Mouse (Mus musculus): ENCODE measurements at regions not wholly inside any gene's neighbourhood (a gene's known extent, or its start where the extent isn't known, plus 50 kb on each side); places are given as distances from the start of the nearest gene placed in this dataset.

DNA sequence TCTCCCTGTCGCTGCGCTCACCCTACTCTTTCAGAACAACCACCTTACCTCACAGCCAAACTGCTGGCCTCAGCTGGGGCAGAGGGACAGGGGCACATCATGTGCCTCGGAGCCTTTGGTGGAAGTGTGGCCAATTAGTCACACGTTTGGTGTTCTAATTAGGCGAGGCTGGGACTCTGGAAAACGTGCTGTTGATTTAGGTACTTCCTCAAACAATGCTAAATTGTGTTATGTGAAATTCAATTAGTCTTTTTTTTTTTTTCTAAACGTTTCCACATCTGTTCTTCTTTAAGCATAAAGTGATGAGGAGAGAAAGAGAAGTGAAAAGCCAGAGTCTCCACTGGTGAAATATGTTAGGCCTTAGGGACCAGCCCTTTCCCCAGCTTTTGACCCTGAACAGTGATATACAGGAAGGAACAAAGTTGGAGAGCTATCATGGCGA is 174.1 kb downstream of the Tbx18 start:
- no peak overlapping the region for H3K27ac ChIP-seq

DNA sequence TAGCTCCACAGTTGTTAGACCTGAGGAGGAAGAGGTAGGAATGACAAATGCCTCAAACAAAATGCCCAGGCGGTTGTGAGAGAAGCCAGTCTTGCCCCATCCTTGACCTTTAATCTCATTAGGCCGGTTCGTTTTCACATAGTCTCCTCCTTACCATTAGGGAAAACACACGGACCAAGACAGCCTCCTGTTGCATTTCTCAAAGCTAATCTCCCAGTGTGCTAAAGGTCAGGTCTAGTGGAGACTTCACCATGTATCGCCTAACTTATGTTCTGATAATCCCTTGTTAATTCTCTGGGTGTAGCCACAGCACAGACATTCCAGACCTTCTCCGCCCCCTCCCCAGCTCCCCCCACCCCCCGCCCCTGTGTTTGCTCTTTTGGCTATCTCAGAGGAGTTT is 174.5 kb downstream of the Tbx18 start:
- no peaks in the 10 kb centered on the region for H3K36me3 ChIP-seq
- peaks cover 6% of the 10 kb centered on the region for H3K4me1 ChIP-seq (replicated peaks)
- H3K4me3 ChIP-seq, result no peak overlapping the region
- no peaks in the 10 kb centered on the region for H3K9me3 ChIP-seq
- no peak overlapping the region for H3K27ac ChIP-seq
- H3K27me3 ChIP-seq (ENCODE audit: insufficient read depth, poor library complexity, severe bottlenecking), result no peaks in the 10 kb centered on the region
- WGBS, result 37% methylated on average over 7 of the region's 7 CpGs
- no peak for DNase-seq (ENCODE audit: low spot score)

More for the DNA sequence above, 174.1 kb downstream of the Tbx18 start:
- WGBS, result 36% methylated on average over 8 of the region's 8 CpGs
- Histone ChIP-seq H3K36me3 (no peaks in the 10 kb centered on the region), H3K9me3 (no peaks in the 10 kb centered on the region), H3K4me3 (no peak overlapping the region), H3K27me3 (ENCODE audit: insufficient read depth, poor library complexity, severe bottlenecking) (no peaks in the 10 kb centered on the region), H3K4me1 (replicated peaks) (peaks cover 6% of the 10 kb centered on the region)
- no peak for DNase-seq (ENCODE audit: low spot score)

DNA sequence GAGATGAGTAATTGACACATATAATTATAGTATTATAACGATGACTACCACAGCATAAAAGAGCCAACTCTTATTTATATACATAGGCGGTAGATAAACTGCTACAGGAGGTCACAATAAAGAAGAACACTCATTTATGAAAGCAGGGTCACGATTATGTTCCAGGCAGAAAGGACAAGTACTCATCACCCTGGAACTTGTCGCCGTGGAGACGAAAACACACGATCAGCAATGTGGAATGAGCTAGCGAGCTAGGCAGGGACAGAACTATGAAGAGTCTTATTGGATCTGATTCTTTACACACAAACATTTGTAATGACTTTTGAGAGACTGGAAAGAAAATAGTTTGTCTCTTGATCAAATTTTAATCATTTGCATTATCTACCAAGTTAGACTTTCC is 197.9 kb downstream of the Tbx18 start:
- 62% methylated on average over 8 of the region's 8 CpGs for WGBS
- peak; percentile 31 for DNase-seq (ENCODE audit: low spot score)
- no peaks in the 10 kb centered on the region for H3K4me1 ChIP-seq (replicated peaks)

DNA sequence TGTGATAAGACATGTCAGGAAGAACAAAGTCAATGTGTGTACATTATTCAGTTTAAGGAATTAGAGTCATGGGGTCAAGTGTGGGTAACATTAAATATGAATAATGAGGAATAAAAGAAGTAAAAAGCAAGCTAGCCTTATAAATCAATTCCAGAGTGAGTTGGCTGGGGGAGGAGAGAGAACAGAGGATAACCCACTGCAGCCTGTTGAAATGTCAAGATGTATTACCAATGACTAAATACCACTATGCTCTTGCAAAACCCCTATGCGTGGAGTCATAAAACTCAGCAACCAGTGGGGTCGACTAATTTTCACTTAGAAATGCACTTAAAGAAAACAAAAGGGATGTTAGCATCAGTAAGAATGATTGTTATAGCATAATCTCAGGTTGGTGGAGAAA is 201.2 kb downstream of the Tbx18 start:
- Histone ChIP-seq H3K9me3 (no peaks in the 10 kb centered on the region), H3K36me3 (no peaks in the 10 kb centered on the region), H3K27ac (no peak overlapping the region), H3K4me1 (replicated peaks) (no peaks in the 10 kb centered on the region), H3K4me3 (no peak overlapping the region), H3K27me3 (ENCODE audit: insufficient read depth, poor library complexity, severe bottlenecking) (no peaks in the 10 kb centered on the region)
- 86% methylated on average over 2 of the region's 2 CpGs for WGBS
- no peak for DNase-seq (ENCODE audit: low spot score)

More for the DNA sequence above, 197.9 kb downstream of the Tbx18 start:
- Histone ChIP-seq H3K36me3 (no peaks in the 10 kb centered on the region), H3K27ac (no peak overlapping the region), H3K4me3 (no peak overlapping the region), H3K9me3 (no peaks in the 10 kb centered on the region), H3K27me3 (ENCODE audit: insufficient read depth, poor library complexity, severe bottlenecking) (no peaks in the 10 kb centered on the region)

DNA sequence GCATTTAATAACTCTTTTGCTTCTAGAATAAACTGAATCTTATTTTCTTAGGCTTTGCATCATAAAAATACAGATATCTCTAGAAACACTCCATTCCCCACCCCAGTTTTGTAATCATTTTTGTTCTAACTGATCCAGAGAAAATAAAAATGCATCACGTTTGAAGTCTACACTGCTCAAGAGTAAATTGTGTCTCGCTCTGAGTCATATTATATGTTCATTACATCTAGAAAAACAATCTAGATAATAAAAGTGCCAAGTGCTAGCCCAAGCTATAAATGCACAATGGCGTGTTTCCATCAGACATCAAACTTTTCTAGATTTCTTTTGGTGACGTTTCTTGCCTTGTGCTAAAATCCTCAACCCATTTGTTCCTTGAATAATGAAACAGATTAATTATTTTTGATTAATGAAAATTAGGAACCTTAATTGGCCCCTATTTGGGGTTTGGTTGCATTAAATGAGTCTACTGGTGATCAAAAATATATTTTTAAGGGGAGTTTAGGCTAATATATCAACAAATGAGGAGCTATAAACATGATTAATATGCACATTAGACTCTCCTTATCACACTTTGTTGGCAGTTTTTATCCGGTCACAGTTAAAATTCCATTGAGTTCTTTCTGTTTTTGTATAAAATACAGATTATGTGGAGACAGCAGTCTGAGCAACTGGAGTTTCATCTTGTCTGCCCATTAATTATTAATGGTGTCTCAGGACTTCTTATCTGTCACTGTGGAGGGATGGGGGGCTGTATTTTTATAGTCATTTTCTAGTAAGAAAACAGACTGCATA is 206.0 kb downstream of the Tbx18 start:
- no peaks in the 10 kb centered on the region for H3K4me1 ChIP-seq (replicated peaks)
- WGBS, result 88% methylated on average over 5 of the region's 5 CpGs

DNA sequence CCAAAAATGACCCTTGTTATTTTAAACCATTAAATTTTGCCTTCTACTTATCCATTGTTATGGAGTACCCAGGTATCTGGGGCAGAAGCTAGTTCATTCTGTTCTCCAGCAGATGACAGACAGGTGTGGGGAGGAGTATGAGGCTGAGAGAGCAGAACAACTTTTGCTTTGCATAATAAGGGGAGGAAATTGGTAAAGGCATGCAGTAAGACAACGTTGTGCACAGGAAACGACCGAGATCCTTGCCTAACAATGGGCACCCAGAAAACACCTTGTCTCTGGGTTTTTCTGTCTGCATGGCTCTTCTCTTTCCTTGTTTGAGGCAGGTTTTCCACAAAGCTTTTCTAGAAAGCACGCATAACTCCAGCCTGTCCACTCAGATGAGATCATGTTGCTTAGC is 220.4 kb downstream of the Tbx18 start:
- no peaks in the 10 kb centered on the region for H3K9me3 ChIP-seq
- H3K36me3 ChIP-seq, result no peaks in the 10 kb centered on the region
- no peaks in the 10 kb centered on the region for H3K27me3 ChIP-seq (ENCODE audit: insufficient read depth, poor library complexity, severe bottlenecking)
- no peak for DNase-seq (ENCODE audit: low spot score)
- no peaks in the 10 kb centered on the region for H3K4me1 ChIP-seq (replicated peaks)
- no peak overlapping the region for H3K4me3 ChIP-seq
- no peak overlapping the region for H3K27ac ChIP-seq
- 81% methylated on average over 4 of the region's 4 CpGs for WGBS

More for the DNA sequence above, 206.0 kb downstream of the Tbx18 start:
- H3K4me3 ChIP-seq, result no peak overlapping the region
- H3K27ac ChIP-seq, result no peak overlapping the region
- no peaks in the 10 kb centered on the region for H3K9me3 ChIP-seq
- no peaks in the 10 kb centered on the region for H3K27me3 ChIP-seq (ENCODE audit: insufficient read depth, poor library complexity, severe bottlenecking)
- H3K36me3 ChIP-seq, result no peaks in the 10 kb centered on the region
- DNase-seq (ENCODE audit: low spot score), result no peak

DNA sequence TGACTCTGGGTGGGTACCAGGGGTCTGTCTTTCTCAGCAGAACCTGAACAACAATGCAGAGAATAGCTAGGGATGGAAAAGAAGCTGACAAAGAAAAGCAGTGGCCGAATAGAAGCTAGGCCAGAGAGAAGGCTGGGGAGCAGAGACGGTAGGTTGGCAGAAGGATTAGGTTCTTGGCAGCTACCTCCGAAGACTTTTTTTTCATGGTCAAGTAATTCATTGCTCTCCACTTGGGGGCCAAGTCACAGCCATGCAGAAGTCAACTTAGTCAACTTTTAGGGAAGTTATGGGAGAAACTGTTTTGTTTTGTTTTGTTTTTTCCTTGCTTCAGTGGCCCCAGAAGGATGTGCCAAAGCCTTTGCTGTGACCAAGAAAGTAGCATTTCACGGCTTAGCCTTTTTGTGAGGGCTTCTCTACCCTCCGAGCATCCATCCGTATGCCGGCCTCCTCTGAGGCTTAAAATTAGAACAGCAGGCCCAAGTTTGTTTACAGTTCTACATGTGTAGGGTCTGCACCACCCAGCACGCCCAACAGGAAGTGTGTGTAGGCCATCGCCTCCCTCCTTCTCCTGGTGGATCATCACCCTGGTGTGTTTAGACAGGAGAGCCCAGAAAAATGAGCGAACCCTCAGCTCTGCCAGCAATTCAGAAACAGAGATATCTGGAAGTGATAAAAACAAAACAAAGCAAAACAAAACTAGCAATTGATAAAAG is 226.2 kb downstream of the Tbx18 start:
- 70% methylated on average over 10 of the region's 10 CpGs for WGBS
- no peak overlapping the region for H3K4me3 ChIP-seq
- no peaks in the 10 kb centered on the region for H3K9me3 ChIP-seq
- no peak for DNase-seq (ENCODE audit: low spot score)
- 0 out of 2 replicates have a peak, but pooled peaks cover 3% of the 10 kb centered on the region for H3K4me1 ChIP-seq (replicated peaks)
- H3K27me3 ChIP-seq (ENCODE audit: insufficient read depth, poor library complexity, severe bottlenecking), result no peaks in the 10 kb centered on the region
- H3K27ac ChIP-seq, result no peak overlapping the region
- no peaks in the 10 kb centered on the region for H3K36me3 ChIP-seq

DNA sequence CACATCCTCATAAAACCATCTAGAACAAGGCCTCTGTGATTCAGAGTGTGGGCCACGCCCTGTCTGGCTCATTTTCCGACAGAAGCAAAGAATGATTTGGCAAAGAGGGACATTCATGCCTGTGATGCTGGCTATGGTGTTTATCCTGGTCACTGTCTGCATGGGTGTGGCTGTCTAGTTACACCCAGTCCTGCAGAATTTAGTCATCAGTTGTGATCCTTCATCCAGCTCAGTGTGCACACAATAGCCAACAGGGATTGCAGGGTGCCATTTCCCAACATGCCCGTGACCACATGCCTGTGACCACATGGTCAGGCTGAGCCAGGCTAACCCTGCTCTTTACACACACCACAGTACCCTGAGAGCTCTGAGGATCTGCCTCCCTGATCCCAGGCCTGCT is 208.8 kb upstream of the Cep162 start:
- H3K36me3 ChIP-seq, result no peaks in the 10 kb centered on the region
- DNase-seq (ENCODE audit: low spot score), result no peak
- H3K27me3 ChIP-seq (ENCODE audit: insufficient read depth, poor library complexity, severe bottlenecking), result no peaks in the 10 kb centered on the region
- H3K4me3 ChIP-seq, result no peak overlapping the region
- H3K27ac ChIP-seq, result no peak overlapping the region
- H3K4me1 ChIP-seq (replicated peaks), result no peaks in the 10 kb centered on the region
- no peaks in the 10 kb centered on the region for H3K9me3 ChIP-seq
- WGBS, result 87% methylated on average over 3 of the region's 3 CpGs

DNA sequence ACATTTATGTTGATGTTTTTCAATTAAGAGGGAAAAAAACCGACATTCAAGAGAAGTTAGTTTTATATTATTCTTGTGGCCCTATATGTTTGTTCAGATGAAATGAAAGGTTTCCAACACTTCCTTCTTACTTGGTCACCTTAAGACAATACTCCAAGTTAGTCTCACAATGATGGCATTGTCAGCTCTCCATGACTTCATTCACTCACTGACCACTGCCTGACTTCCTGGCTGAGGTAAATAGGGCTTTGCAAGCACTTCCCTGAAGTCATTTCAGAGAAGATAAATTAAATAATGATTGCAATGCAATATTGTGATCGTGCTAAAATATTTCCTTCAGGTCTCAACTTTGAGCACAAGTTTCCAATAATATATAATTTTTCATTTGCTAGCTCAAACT is 197.9 kb upstream of the Cep162 start:
- Histone ChIP-seq H3K27me3 (ENCODE audit: insufficient read depth, poor library complexity, severe bottlenecking) (no peaks in the 10 kb centered on the region), H3K27ac (no peak overlapping the region), H3K4me3 (no peak overlapping the region), H3K9me3 (no peaks in the 10 kb centered on the region), H3K4me1 (replicated peaks) (no peaks in the 10 kb centered on the region), H3K36me3 (no peaks in the 10 kb centered on the region)
- DNase-seq (ENCODE audit: low spot score), result no peak
- WGBS, result 77% methylated on average over 2 of the region's 2 CpGs

DNA sequence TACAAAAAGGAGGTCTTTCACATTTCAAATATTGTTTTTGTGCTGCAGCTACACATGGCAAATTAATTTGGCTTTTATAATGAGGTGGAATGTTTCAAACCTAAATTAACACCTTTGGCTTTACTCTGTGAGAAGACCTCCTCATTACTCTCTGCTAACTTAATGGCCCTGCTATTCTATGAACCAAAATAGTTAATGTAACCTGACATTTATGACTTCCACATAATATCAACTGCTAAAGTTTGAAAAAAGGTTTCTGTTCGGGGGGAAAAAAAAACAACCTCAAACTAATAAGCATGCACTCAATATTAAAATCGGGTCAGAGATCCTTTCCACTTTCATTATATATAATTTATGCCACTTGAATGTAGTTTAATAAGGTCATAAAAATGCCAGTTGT is 197.2 kb upstream of the Cep162 start:
- Histone ChIP-seq H3K27ac (no peak overlapping the region), H3K4me3 (no peak overlapping the region), H3K36me3 (no peaks in the 10 kb centered on the region), H3K9me3 (no peaks in the 10 kb centered on the region), H3K27me3 (ENCODE audit: insufficient read depth, poor library complexity, severe bottlenecking) (no peaks in the 10 kb centered on the region), H3K4me1 (replicated peaks) (no peaks in the 10 kb centered on the region)
- no peak for DNase-seq (ENCODE audit: low spot score)
- 87% methylated on average over 2 of the region's 2 CpGs for WGBS

DNA sequence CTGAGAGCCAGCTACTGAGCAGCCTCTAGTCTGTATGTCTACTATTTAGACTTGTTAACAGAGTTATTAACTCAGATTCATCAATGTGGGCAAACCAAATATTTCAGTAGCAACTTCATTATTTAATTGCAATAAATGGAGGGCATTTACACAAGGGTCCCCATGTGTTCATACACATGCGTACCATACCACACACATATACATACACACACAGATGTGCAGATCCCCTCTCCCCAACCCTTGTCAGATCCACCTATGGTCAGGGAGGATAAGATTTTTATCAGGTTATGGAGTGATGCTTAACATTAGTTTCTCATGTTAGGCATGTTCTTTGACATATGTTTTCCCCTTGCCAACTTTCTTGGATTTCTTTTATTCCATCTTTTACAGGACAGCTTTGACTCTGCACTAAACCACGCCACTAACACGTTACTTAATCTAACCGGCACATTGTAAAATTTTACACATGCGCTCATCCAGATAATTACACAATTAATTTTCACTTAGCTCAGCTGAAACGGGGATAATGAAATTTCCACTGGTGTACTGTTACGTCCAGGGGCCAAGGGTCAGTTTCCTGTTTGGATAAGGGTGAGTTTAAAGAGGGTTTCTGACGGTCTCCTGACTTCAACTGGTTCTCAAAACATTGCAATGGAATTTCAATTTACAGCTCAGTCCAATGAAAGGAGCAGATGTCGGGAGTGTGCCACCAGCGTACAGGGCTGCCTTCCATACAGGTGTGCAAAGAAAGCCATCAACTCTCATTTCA is 188.3 kb upstream of the Cep162 start:
- no peaks in the 10 kb centered on the region for H3K27me3 ChIP-seq (ENCODE audit: insufficient read depth, poor library complexity, severe bottlenecking)
- no peaks in the 10 kb centered on the region for H3K9me3 ChIP-seq
- H3K4me3 ChIP-seq, result no peak overlapping the region
- no peak for DNase-seq (ENCODE audit: low spot score)
- no peak overlapping the region for H3K27ac ChIP-seq
- no peaks in the 10 kb centered on the region for H3K4me1 ChIP-seq (replicated peaks)
- no peaks in the 10 kb centered on the region for H3K36me3 ChIP-seq
- WGBS, result 59% methylated on average over 10 of the region's 10 CpGs

DNA sequence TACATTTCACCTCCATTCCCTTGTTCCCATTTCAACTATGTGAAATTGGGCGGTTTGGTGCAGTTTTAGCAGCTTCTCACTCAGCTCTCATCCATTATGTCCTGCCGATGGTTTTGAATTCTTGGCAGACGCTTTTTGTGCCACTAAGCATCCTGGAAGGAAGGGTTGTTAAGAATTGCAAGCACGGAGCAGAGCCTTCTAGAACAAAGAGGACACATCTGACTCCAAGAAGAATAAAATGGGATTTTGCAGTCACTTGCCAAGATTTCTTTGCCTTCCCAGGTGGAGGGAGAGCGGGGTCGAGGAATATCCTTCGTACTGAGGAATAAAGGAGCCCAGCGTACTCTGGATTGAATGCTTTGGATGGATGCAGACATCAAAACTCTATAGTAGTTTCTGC is 176.7 kb upstream of the Cep162 start:
- no peaks in the 10 kb centered on the region for H3K4me1 ChIP-seq (replicated peaks)
- no peak overlapping the region for H3K4me3 ChIP-seq
- 64% methylated on average over 8 of the region's 8 CpGs for WGBS
- H3K27me3 ChIP-seq (ENCODE audit: insufficient read depth, poor library complexity, severe bottlenecking), result no peaks in the 10 kb centered on the region
- no peaks in the 10 kb centered on the region for H3K9me3 ChIP-seq
- H3K36me3 ChIP-seq, result no peaks in the 10 kb centered on the region
- H3K27ac ChIP-seq, result no peak overlapping the region
- DNase-seq (ENCODE audit: low spot score), result no peak

DNA sequence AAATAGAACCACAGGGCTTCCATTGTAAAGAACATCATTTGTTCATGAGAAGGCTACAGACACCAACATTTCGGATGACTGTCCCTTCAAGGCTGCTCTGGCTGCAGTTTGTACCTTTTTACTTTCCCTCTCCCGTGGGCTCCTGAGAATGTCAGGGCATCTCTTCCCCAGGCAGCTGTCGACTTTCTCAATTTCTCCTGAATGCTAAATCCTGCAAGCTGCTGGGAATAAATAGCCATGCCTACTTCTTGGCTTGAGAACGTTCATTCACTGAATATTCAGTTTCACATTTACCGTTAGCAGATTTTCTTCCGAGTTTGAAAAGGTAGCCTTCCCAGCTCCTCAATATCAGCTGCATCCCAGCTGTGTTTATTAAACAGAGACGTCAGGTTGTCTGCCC is 176.2 kb upstream of the Cep162 start:
- Histone ChIP-seq H3K9me3 (no peaks in the 10 kb centered on the region), H3K36me3 (no peaks in the 10 kb centered on the region), H3K4me1 (replicated peaks) (no peaks in the 10 kb centered on the region), H3K4me3 (no peak overlapping the region), H3K27ac (no peak overlapping the region), H3K27me3 (ENCODE audit: insufficient read depth, poor library complexity, severe bottlenecking) (no peaks in the 10 kb centered on the region)
- no peak for DNase-seq (ENCODE audit: low spot score)
- 64% methylated on average over 7 of the region's 7 CpGs for WGBS

Data from hindbrain, embryonic 10.5 days (tissue).